Mouse (Mus musculus) spleen, adult 10 weeks (tissue): ENCODE data around the gene Gm8857. TPM values are rescaled to one million over a fixed set of nuclear protein-coding genes. Genes with fewer than 3 reads are reported as not detected.

Experiments used
- polyA plus RNA-seq: library from polyadenylated mRNA; stranded (reverse); fragments of 350-450 nt; fragmentation: Illumina TruSeq; extraction: RNeasy Lipid Tissue Mini Kit (QIAGEN cat#74804); gene quantifications from one replicate; pipeline ENCODE4 v1.2.3, GENCODE M21; 2015; ENCODE audit warnings: low replicate concordance; ENCODE audit not compliant: insufficient read depth

The Gm8857 gene
- not detected for polyA plus RNA-seq

DNA sequence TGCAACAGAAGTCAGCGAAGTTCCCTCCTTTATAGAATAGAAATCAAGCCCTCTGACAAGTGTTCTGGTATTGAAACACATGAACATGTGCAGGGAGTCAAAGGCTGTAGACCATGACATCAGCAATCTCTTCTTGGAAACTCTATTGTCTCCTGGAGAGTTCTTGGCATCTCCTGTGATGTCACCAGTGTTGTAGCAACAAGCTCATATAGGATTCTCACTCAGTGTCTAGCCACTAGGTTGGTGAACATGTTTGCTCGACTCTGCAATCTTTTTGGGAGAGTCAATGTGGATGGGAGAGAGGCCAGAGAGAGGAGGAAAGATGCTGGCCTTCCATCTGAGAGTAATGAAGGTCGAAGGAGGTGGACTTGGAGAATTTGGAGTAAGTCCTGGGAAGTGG, at the start of gene Gm8857, which contains the start of gene Gm8871:
TSS of gene Gm8857 (plus strand) at position 303 of the 400 bp plus-strand sequence.
TSS of gene Gm8871 (plus strand) at position 301 of the 400 bp plus-strand sequence.

Other genes with a start within 250 kb of the Gm8857 start
- not detected for gene Gm8871, start within 50 bp of the Gm8857 start, polyA plus RNA-seq
- gene Gm8879, start 179.8 kb downstream of the Gm8857 start, polyA plus RNA-seq: not detected
- gene Gm5861, start 235.3 kb downstream of the Gm8857 start, polyA plus RNA-seq: not detected